Mouse (Mus musculus) myocyte (in vitro differentiated cells): ENCODE data around the gene Capn10.

ENCODE experiments used
- E2F4 ChIP-seq: IDR thresholded peaks from one replicate; pipeline ENCODE4 v1.6.1; 2011; ENCODE audit warnings: mild to moderate bottlenecking, control low read depth, moderate library complexity; ENCODE audit not compliant: insufficient read depth
- MAX ChIP-seq: IDR thresholded peaks from one replicate; pipeline ENCODE4 v1.6.1; 2011; ENCODE audit warnings: low read depth, mild to moderate bottlenecking, control low read depth
- MYOG ChIP-seq, 3 experiments: IDR thresholded peaks; one replicate each; pipeline ENCODE4 v1.6.1; 2011; ENCODE audit warnings: control low read depth in 2 of 3, low read depth in 2 of 3, mild to moderate bottlenecking in 2 of 3; ENCODE audit not compliant: insufficient read length in 2 of 3, control insufficient read depth in 1 of 3, insufficient read depth in 1 of 3
- POLR2A ChIP-seq: IDR thresholded peaks from one replicate; pipeline ENCODE4 v1.6.1; 2011; ENCODE audit warnings: low read depth, mild to moderate bottlenecking, control low read depth, moderate library complexity; ENCODE audit not compliant: insufficient read length
- SRF ChIP-seq: IDR thresholded peaks from one replicate; pipeline ENCODE4 v1.6.1; 2011; ENCODE audit warnings: low read depth; ENCODE audit not compliant: control insufficient read depth, insufficient read length
- USF1 ChIP-seq: IDR thresholded peaks from one replicate; pipeline ENCODE4 v1.6.1; 2011; ENCODE audit warnings: low read depth, mild to moderate bottlenecking, control low read depth, moderate library complexity

DNA sequence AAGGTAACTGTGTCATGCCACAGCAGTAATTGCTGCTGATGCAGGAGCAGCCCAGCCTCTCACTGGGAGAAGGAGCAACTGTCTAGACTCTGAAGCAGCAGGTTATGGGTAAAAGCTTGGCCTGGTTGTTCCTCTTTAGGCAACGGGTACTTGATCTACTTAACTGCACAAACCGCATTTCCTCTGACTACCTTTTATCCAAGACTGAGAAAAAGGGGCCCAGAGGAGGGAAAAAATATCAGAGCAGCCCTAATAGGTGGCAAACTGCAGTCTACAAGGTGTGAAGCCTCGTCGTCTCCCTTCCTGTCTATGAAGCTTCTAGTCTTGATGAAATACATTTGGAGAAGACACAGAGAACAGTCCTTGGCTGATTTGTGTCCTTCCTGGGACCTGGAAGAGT lies 565 bp upstream of the Capn10 start:
- TF ChIP-seq SRF (no peak), POLR2A (no peak), E2F4 (no peak), MAX (no peak), USF1 (no peak), MYOG (IDR thresholded peaks at IDR 0.05; ENCODE audit: control insufficient read depth in 1 of 3, insufficient read depth in 1 of 3, insufficient read length in 2 of 3, low read depth in 2 of 3) (no peak)
